Mouse (Mus musculus): ENCODE data around the gene Disc1.

- TF ChIP-seq POLR2A (IDR thresholded peaks at IDR 0.05; ENCODE audit: borderline replicate concordance, extremely low read depth, low read depth, low read length) (no peak), CTCF (IDR thresholded peaks at IDR 0.05; ENCODE audit: insufficient read depth, low read length) (no peak)
Measured at GRCm38 (mm10) chr8:125074581-125074980, 20.6 kb downstream of the Disc1 start.

Data from lung, adult 2 months (tissue).